Mouse (Mus musculus) layer of hippocampus, adult 9-10 months (tissue): ENCODE measurements around the gene Aqp3.
A peak's percentile ranks its signal among the peaks of the same experiment; 100 is the strongest.

ENCODE experiments used
- DNase-seq: peaks from one replicate; pipeline ENCODE4 v3.0.0; 2022; ENCODE audit warnings: low spot score

Aqp3 gene

DNA sequence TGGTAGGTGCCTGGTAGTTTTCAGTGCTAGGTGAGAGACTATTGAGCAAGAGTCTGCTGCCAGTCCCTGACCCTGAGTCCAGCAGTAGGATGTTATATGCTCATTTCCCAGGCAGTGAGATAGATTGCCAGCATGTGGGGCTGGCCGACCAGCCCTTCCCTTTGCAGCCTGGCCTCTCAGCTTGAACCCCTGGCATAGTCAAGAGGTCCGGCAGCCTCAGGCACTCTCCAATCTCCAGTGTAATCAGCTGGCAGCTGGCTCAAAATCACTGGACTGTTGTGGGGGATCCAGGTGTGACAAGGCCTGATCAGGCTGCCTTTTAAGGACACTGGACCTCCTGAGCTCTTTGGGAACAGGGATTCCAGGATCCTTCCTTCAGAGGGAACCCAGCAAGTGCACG, 34.6 kb downstream of the Aqp3 start:
- no peak for DNase-seq

DNA sequence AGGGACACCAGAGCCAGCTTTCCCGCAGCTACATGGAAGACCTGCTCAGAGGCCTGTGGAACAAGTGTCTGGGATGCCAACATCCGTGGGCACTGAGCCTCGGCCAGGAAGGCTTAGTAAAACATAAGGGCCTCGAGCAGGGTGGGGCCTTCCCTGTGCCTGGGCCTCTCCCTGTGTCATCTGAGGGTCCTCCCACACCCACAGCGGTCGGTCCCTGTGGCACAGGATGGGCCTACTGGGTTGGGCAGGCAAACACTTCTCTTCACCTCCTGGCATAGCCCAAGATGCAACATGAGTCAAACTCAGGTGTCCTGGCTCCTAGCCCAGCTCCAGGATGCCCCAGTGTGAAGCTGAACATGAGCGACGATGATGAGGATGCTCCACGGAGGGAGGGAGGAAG, 40.6 kb downstream of the Aqp3 start:
- no peak for DNase-seq

DNA sequence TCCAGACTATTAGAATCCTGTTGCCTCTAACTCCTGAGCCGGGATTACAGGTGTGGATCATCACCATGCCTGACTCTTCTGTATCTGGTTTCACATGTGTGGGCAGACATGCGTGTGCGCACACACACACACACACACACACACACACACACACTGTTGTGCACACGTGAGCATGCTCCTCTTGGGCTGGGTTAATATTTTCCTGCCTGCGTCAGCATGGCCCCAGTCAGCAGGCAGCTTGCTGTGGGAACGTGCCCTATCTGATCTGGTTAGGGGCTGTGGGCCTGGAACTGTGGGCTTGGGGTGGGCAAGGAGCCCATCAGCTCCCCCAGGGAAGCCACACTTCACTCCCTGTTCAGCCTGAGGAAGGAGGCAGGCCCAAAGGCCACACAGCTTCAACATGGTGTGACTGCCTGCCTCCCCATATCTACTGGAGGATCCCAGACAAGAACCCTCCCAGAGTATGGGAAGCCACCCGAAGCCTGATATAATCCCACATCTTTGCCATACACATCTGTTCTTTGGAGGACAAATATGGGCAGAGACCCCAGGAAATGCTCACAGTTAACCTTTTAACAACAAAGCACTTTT, 41.1 kb downstream of the Aqp3 start:
- DNase-seq = no peak

DNA sequence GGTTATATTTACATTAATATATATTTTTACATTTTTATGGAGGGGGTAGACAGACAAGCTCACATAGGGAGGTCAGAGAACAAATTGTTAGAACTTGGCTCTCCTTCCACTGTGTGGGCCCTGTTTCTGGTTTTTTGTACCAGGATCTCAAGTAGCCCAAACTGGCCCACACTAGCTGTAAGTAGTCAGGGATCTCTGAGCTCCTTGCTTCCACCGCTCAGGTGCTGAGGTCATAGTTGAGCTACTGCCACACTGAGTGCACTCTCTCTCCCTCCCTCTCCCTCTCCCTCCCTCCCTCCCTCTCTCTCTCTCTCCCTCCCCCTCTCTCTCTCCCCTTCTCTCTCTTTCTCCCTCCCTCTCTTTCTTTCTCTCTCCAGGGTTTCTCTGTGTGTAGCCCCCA, 41.7 kb downstream of the Aqp3 start:
- no peak for DNase-seq

DNA sequence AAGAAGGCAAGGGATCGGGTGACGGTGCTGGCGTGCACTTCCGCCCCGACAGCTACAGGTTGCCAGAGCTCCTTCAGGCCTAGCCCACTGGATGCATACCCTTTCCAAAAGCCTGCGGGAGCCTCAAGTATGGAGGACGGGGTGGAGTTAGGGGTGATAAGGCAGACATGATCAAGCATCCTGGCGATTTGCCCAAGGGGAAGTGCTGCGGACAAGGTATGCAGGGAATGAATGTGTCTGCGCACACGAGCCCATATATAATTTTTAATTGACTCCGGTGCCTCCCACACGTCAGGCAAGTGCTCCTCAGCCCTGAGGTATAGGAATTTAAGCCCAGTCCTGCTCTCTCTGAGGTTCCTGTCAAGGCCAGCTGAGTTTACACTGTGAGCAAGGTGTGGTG, 42.9 kb downstream of the Aqp3 start:
- no peak for DNase-seq

DNA sequence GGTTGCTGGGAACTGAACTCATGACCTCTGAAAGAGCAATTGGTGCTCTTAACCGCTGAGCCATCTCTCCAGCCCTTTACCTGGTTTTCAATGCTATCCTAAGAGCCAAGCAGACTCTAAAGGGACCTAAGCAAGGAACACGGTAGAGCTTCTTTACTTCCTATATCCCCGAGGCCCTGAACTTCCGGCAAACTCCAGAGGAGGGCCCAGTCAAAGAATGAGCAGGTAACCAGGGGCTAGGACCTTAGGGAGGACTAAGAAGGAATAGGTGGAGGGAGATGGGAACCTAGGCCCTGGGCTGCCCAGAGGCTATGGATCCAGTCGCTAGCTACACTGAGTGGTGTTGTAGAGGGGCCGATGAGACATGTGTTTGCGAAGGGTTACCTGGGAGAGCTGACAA, 46.2 kb downstream of the Aqp3 start:
- DNase-seq = no peak

DNA sequence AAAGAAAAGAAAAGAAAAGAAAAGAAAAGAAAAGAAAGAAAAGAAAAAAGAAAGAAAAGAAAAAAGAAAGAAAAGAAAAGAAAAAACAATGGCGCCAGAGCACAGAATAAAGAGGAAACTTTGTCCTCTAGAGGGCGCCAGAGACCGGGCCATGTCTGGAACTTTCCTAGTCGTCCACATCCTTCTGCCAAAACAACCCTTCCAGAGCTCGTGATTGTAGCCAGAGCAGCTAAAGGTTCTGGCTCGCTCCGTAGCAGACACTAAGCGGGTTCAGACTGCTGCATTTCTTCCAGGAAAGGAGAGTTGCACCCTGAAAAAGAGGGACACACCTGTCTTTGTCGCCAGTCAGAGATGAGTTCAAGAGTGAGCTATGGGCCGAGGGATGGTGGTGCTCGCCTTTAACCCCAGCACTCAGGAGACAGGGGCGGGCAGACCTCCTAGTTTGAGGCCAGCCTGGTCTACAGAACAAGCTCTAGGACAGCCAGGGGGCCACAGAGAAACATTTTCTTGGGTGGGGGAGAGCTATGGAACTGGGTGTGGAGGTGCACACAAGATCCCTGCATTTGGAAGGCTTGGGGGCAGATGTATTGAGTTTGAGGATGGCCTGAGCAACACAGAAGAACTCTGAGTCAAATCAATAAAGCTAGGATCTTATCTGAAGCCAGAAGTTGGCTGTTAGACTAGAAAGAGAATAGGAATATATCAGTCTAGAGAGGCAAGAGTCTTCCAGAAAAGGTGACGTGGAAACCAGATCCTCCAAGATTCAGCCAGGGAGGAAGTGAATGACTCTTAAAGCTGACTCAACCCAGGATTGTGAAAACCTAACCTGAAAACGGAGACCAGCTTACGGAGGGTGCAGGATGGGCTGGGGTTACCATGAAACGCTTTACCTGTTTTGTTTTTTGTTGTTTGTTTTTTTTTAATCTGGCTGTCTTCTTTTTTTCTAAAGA, 47.0 kb downstream of the Aqp3 start:
- peak; percentile 57 for DNase-seq

DNA sequence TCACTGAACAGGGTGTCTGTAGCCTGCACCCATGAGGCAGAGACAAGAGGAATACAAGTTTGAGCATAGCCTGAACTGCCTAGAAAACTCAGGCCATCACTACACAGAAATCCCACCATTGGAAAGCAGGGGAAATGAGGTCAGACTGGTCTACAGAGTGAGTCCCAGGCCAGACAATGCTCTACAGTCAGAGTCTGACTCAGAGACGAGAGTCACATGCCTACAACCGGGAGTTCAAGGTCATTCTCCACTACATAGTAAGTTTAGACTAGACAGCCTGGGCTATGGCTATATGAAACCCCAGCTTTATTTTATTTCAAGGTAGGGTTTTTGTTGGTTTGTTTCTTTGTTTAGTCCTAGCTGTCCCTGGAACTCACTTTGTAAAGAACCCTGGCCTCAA, 49.1 kb downstream of the Aqp3 start:
- DNase-seq = no peak

DNA sequence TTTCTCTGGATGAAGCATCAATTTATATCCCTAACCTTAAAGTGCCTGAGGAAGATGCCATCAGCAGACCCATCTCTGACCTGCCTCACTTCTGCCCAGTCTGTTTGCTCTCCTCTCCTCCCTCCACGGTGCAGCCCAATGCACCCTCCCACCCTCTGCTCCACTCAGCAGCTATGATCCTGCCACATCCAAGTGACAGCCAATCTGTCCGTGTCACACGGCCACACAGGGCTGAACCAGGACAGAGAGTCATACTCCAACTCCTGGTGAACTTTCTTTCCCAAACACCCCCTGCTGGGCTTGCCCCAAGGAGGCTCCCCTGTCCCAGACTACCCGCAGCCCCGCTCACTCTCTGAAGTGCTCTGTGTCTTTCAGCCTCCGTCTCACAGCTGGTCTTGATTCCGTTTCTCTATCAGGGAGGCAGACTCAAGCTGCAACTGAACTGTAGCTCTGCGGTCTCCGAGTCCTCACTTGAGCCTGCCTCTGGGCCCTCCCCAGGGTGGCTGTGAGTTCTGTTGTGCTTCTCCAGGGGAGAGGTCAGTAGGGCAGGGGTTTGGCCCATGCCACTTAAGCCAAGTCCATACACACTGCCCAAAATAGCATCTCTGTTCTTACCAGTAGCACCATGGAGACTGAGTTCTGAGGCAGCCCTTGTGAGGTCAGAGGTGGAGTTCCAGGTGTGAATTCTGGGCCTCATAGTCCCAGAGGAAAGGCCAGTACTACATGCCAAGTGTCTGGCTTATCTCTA, 50.3 kb downstream of the Aqp3 start, which contains the start of gene Aqp7:
Aqp7 (minus strand) TSS at position 616 of the 748 bp plus-strand sequence.
- no peak for DNase-seq

DNA sequence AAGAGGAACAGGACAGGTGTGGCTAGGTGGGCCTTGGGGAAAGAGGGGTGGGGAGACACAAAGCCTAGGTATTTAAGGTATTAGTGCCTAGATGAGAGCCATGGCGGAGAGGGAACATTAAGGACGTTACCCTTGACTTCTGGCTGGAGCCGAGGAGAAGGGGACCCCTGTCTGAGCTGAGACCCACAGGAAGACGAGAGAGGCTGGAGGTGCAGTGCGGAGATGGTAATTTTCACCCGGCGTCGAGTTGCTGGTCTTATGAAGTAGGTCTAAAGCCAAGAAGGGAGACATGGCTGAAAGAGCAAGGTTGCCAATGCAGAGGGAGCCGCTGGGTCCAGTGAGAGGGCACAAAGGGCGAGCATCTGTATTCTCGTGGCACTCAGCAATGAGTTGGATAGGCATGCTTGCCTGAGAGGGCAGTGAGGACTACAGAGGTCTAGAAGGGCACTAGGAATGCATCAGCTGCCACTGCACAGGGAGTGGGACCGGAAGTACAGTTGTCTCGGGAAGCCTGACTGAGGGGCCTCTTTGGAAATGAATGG, 51.7 kb downstream of the Aqp3 start:
- DNase-seq = no peak

DNA sequence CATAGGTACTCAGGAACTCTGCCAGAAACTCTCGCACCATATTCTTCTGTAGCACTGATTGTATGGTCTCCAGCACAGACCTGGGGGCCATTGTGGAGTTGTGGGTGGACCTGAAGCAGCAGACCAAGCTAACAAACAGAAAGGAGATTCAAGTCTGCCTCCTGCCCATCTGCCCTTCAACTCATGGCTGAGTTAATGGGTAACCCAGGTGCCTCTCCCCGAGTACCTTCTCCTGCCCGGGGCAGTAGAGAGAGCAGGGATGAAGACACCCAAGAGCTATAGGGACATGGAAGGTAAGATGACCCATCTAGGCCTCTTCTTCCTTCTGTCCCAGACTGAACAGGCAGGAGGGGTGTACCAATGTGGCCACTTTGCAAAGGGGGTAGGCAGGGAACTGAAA, 52.7 kb downstream of the Aqp3 start:
- no peak for DNase-seq

DNA sequence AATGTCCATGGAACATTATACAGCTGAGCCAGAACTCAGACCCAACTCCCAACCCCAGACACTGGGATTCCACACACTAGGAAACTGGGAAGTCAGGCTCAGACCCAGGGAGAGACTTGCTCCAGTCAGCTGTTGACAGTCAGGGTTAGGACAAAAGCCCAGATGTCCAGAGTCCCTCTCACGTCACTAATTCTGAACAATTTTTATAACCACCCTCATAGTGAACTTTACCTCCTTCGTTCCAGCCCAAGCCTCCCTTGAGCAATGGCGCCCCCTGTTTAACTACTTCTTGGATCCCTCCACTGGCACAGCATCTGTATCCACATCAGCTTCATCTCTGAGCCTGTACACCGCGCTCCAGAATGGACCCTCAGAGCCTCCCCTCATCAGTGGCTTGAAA, 54.0 kb downstream of the Aqp3 start:
- DNase-seq = no peak

DNA sequence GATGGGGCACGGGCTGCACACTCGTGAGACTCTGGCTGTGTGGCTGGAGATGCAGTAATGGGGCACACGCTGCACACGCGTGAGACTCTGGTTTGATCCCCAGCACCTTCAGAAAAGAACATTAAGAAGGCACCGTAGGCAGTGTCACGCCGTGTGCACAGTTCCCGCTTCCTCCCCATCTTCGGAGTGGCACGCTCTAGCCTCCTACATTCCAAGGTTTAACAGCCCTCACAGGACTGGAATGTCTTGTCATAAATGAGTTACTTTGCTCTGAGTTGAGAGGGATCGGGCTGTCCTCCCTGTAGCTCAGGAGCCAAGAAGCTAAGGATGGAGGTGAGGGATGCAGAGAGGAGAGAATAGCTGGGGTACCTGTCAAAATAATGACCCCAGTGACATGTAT, 55.1 kb downstream of the Aqp3 start:
- no peak for DNase-seq
